Mouse (Mus musculus) heart, adult 11 months (tissue): Measurements from ENCODE around the gene Fam126b.
A peak's percentile ranks its signal among the peaks of the same experiment; 100 is the strongest.

ENCODE experiments used
- DNase-seq: peaks from one replicate; pipeline ENCODE4 v3.0.0; 2022

Fam126b gene

DNA sequence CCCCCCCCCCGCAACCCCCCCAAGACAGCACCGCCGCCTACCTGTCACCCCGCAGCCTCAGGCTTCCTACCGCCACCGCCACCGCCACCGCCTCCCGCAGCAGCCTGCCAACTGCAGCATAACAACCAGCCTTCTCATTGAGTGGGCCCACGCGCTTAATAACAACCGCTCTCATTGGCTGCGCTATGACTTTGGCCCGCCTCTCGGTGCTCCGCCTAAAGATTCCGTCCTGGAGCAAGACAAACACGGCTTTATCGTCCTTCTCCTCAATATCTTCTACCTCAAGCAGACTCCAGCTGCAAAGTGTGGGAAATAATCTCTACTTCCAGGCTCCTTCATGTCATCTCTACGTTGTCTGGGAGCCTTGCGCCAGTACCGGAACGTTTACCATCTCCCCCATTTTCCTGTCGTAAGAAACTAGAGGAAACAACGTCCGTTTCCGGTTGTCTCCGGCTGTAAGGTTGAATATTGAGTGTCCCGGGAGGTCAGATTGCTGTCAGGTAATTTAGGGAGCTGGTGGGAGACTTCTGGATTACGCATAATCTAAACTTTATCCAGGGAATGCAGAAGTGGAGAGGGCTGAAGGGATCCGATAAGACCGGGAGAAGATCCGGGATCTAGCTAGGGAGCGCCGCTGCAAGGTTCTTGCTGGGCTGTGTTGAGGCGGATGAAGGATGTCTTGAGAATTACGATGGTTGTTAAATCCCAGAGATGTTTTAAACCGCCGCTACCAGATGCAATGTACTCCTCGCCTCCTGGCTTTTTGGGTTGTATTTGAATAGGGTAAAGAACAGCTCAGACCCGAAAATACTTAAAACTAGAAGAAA is at the start of gene Fam126b, which contains the start of gene Ndufb3:
Fam126b (minus strand) TSS at position 153 of the 827 bp plus-strand sequence.
Ndufb3 (plus strand) TSS at position 214 of the 827 bp plus-strand sequence.
- DNase-seq: peak; percentile 99

DNA sequence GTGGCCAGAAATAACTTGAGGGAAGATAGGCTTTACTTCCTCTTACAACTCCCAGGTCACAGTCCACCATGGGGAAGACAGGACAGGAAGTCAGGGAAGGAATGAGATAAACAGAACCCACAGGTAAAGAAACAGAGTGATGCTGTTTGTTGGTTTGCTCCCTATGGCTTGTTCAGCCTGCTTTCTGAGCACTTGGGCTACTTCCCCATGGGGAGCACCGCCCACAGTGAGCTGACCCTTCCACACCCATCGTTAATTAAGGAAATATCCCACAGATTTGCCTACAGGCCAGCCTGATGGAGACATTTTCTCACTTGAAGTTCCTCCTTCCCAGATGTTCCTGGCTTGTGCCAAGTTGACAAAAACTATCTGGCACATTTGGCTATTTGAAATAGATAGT is 42.7 kb upstream of the Fam126b start:
- DNase-seq: peak; percentile 43

DNA sequence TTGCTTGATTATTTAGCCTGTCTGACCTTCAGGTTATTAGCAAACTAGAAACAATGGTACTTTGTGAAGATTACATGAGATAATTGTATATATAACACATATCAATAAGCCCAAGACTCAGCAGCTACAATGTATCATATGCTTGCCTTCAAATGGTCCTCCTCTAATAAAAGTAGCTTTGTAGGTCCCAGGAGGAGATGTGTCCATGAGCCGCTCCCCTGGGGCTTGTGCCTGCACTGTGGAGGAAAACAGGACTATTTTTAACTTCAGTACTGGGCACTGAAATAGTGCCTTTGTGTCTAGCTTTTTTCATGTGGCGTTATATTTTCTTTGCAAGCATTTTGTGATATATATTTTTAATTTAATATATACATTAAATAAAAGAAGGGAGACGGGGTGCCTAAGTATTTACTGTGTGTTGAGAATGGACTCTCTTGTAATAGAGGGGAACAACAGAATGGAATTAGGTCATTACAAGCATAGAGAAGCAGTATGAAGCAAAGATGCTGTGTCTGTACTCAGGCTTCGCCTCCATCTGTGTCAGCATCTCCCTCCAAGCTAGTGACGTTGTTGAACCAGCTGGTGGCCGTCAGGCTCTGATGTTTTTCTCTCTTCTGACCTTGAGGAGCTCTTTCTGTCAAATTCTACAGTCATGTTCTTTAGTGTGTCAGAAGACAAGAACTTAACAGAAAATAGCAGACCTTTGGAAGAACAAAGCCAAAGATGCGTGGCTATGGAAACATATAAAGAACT is 36.0 kb upstream of the Fam126b start:
- DNase-seq: peak; percentile 91

DNA sequence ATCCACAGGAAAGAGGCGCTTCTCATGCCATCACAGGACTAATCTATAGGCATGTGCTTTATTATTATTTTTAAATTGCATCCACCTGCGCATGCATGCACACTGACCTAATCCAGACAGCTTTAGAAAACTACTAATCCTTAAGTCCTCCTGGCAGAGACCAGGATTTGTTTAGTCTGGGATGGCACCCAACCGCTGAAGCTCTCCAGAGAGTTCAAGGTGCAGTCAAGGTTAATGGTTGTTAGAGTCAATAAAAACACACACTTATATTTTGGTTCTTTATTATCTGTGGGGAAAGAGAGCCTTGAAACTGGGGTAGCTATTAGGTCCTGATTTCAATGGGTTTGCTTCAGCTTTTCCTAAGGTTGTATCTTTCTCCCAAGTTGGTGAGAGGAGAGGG is 35.1 kb upstream of the Fam126b start:
- no peak for DNase-seq

DNA sequence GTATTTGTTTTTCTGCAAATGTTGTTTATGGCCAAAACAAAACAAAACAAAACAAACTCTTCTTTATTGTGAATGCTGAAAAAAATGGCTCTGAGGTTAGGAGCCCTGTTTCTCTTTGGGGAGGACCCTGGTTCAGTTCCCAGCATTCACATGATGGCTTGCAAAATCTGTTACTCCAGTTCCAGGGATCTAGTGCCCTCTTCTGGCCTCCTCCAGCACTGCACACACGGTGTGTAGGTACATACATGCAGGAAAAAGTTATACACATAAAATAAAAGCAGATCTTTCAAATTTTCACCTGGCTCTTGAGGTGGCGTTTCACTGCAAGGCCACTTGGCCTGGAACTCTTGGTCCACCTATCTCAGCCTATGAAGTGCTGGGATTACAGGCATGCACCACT is 32.6 kb upstream of the Fam126b start:
- DNase-seq: no peak

DNA sequence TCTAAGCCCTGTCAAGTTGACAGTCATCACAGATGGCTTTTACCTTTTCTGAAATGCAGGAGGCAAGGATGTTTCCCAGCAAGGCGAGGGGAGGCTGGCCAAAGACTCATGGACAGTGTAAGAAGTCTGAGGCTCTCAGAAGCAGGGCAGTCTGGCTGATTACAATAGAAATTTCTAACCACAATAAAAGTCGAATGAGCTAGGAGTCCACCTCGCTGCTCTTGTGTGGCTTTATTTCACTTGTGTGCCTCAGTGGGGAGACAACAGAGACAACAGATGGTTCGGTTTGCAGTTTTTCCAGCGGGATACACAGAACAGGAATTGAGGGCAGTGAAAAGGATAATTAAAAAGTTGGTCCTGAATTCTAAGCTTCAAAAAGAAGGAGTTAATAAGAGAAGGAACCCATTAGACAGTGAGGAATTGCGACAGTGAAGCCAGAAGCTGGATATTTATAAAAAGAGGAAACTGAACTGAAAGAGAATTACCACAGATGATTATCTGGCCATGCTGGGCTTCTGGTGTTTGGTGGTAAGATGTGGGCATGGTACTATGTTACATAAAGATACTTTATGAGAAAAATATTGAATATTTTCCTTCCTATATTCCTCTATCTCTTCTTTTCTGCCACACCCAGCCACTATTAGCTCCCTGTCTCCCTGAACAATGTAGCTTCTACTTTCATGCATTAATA is 32.0 kb upstream of the Fam126b start:
- DNase-seq: no peak

DNA sequence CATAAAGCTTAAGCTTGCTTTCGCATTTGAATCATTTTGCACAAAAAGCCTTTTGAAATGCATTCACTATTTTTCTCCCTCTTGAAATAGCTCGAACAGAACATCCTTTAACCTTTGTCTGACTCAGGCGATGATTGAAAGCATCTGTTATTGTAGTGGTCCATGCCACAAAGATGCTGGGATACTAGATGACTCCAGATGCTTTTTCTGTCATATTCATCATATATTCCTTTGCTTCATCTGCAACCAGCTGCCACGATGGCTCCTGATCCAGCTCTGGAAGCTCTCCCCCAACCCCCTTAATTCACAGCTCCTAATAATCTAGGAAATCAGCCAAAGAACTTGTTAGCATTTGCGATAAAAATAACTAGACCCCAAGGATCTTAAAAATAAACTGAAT is 31.0 kb upstream of the Fam126b start:
- no peak for DNase-seq

DNA sequence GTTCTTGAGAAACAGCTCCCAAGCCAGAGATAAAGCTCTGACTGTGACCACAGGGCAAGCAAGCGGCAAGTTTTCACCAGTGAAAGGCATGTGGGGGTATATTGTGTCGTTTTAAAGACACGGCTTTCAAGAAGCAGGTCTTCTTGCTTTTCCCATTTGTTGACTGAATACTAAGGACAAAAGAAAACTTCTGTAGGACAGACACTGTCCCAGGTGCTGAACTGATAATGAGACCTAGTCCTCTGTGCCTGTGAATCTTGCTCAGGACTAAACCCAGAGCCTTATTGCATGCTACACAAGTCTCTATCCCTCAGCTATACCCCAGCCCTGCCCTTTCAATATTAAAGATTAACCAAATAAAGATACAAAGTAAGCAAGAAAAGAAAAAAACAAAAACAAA is 30.1 kb upstream of the Fam126b start:
- DNase-seq: no peak

DNA sequence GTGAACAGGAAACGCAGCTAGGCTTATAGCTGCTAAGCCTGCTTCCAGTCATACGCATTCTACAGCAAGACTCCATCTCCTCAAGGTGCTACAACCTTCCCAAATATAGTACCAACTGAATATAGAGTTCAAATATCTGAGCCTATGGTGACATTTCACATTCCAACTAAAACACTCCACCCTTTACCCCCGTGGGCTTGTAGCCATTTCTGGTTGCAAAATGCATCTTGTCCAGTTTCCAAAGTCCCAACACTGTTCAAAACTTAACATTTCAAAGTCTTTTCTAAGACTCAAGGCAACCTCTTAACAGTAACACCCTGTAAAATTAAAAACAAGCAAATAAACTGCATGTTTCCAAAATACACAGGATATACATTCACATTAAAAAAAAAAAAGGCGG is 29.0 kb upstream of the Fam126b start:
- no peak for DNase-seq

DNA sequence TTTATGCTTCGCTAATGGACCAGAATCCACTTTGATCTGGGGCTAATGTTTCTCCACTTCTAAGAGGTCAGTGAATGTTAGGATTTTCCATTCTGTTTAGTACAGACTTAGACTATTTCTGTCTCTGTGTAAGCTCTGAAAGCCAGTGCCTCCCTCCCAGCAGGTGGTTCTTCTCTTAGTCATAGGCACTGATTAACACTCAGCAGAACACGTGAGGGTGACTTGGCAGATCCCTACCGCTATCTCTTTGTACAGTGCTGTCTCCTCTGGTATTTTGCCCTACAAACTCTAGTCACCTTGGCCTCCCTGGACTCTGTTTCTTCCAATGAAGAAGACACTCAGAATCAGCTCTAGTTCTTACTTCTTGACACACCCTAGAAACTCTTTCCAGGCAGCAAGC is 28.3 kb upstream of the Fam126b start:
- DNase-seq: peak; percentile 93

DNA sequence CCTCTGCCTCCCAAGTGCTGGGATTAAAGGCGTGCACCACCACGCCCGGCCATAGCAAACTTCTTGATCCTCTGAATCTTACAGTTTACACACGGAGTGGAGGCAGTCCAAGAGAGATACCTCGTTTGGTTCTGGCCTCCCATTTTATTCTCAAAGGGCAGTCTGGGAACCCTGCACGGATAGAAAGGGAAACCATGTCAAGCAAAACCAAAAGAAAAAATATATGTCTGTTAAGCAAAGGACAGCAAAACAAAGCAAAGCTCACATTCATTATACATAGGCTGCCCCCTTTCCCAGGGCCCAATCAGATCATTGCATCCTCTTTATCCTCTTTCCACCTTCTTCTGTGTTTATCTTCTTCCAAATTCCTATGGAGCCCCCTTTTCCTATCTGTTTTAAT is 27.7 kb upstream of the Fam126b start:
- DNase-seq: peak; percentile 93

DNA sequence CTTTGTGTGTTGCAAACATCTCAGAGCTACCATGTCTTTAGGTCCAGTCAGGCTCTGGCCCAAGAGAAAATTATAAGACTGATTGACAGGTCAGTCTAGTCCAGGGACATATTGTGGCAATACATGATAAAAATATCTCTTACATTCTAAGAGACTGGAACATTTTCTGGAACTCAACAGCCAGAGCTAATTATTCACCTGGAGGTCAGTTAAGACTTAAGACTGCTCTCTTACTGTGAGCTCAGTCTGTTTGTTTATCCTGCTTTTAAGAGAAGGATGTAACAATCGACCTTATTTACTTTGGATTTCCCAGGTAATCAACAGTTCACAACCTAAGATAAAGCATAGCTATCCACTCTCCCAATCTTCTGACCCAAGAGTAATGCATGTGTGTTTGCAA is 24.5 kb upstream of the Fam126b start:
- DNase-seq: no peak

DNA sequence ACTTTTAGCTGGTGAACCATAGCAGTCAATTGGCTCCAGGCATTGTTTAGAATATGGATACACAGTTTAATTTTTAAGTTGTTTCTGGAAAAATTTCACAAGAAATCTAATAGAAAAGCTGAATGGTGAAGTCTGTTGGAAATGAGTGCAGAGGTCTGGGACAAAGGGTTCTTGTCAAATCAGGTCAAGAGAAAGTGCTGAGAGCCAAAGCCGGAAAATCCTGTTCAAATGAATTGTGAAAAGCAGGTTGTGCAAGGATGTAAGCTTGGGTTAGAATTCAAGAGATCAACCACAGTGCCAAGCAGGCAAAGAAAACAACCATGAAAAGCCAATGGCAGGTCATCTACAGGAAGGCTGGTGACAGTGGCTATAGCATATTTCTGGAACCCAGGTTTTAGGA is 24.0 kb upstream of the Fam126b start:
- DNase-seq: peak; percentile 27

DNA sequence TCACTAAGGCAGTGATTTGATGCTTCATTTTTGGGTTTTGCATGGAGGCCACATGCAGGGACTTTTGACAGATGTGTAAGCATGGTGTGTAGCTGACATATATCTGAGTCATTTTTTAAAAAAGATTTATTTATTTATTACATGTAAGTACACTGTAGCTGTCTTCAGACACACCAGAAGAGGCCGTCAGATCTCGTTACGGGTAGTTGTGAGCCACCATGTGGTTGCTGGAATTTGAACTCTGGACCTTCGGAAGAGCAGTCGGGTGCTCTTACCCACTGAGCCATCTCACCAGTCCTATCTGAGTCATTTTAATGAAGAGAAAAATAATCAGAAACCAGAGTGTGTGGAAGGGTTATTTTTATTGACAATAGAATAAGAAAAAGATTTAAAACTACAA is 23.5 kb upstream of the Fam126b start:
- DNase-seq: peak; percentile 60

DNA sequence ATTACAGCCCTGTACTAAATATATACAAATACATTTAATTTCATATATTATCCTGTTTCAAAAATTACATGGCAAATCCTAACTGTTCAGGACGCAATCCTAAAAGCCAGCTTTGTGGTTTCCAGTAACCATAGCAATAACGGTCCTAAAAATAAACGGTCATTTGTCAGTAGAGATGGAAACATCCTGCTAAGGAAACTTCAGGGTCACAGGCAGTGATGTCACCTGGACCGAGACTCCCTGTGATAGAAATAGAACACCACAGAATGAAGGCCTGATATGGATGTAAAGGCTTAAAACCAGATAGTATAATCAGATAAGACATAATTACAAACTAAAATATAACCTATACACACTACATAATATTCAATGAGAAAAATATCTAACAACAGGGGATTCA is 17.6 kb upstream of the Fam126b start:
- peak; percentile 59 for DNase-seq

DNA sequence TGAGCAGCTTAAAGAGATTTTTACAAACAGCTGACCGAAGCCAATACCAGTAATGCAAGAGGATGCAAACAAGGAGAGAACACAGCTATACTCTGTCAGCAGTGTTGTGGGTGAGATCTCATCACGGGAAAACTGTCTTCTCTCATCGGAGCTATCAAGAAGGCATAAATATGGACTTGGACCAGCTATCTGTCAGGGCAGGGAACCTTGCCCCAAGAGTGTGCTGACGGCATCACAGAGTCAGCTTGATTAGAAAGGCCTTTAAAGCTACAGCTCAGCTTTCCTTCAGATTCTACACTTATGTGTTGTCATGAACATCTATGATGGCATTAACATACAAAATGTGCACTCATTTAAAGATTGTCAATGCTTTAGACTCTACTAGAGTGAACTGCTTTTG is 16.6 kb upstream of the Fam126b start:
- DNase-seq: no peak

DNA sequence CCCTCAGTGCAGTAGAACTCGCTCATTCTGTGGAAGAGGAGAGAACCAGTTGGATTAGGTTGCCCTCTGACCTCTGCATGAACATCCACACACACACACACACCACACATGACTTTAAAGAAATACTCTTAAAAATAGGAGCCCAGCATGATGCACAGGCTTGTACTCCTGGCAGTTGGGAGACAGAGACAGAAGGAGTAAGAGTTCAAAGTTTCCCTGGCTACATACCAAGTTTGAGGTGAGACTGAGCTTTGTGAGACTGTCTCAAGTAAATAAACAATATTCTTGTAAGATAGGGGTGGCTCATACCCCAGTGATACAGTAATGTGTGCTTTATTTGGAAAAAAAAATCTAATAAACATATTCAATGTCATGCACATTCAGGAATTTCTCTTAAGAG is 1.4 kb upstream of the Fam126b start:
- no peak for DNase-seq

DNA sequence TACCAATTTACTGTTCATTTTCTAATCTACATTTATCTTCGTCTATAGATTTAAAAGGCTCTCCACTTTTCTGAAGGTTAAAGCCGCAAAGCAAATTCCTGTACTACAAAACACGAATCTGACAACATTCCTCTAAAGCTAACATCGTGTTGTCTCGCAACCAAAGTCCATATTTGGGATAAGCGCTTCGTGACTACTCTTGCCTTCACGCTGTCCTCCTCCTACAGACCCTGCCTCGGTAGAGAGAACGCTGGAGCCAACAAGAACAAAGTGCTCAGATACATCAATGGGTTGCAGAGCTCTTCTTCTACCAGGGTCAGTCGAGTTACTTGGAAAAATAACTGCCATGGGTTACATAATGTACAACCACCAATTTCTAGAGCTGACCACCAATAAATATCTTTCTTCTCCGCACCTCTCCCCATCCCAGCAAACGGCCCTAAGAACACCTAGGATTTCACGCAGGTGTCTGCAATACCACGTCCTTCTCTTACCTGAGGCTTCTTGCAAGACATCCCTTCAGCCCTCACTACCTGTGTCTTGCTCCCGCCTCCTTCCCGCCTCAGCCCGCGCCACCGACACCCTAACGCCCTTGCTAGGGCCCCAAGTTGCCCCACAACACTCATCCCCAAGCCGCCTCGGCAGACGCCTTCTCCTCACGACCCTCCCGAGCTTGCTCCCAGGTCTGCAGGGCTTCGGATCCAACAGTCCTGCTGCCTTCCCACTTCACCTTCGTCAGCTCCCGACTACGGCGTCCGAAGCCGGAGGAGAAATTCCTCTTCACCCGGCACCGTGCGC is 551 bp downstream of the Fam126b start:
- DNase-seq: no peak

DNA sequence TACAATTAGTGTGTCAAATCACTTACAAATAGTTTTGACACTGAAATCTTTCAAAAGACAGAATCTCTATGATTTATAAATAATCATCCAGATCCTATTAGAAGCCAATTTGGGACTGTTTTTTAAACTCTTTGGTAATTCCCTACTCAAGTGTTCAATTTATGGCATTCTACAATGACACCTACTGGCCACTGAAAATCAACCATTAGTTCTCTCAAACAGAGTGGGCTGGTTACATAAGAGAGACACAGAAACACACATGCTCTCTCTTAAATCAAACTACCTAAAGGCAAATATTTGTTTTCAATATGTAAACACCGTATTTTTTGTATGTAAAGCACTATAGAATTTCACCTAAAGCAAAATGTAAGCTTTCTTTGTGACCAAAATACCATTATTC is 1.9 kb downstream of the Fam126b start:
- no peak for DNase-seq

DNA sequence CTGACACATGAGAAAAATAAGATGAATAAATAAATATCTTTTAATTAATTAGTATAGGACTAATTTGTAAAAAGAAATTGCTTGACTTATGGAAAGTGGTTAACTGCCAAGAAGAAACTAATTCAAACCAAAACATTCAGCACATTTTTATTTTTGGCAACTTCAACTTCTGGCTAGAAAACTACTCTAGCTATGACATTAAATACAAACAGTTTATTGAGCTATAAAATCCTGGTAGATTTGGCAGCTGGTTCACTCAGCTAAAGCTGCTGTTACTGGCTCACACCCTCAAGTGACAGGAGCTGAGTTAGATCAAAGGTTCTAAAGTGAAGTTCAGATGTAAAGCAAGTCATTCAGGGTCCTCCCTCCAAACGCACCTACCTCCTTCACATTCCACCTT is 3.5 kb downstream of the Fam126b start:
- DNase-seq: no peak

DNA sequence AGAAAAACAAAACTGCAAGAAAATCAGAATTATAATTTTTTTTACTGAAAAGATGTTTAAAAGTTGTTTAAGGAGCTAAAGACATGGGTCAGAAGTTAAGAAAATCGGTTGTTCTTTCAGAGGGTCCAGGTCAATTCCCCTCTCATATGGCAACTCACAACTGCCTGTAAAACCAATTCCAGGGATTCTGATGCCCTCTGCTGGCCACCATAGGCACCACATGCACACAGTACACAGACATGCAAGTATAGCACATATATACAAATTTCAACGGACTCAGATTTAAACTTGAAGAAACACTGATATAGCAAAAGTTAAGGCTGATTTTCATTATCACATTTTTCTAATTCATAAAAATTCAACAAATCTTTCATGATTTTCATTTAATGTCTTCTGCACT is 6.9 kb downstream of the Fam126b start:
- peak; percentile 54 for DNase-seq

DNA sequence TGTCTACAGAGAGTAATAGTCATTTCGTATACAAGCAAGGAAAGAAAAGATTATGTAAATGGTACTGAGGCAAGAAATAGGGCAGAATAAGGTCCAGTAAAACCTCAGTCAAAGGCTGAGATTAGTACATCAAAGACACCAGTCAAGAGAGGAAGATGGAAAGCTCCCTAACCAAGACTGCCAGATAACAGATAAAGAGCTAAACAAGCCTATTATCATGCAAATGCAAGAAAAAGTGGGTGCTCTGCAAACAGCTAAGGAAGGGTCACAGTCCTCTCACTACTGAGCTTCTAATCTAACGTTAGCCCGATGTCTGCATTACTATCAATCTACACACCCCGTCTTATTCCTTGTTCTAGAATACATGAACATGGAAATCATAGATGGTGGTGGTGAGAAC is 15.7 kb downstream of the Fam126b start:
- no peak for DNase-seq
